Mouse (Mus musculus): ENCODE measurements around the gene Hoxb8.

Hoxb8 gene

DNA sequence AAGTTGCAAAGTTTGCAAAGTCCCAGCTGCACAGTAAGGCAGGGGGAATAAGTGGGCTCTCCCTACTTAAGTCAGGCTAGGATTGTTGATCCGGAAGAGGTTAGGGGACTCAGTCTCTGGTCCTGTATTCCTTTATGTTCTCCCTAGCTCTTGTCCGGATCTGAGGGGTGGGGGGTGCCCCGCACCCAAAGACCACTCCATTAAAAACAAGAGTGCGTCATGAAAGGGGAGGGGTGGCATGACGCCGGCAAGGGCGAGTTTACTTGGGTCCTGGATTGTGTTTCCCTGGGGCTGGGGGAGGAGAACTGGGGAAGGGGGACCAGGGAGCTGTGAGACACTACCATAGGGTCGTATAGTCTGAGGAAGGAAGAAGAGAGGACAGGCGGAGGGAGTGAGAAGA lies 18.1 kb downstream of the Hoxb8 start:
- no peak for DNase-seq (ENCODE audit: low read depth)

DNA sequence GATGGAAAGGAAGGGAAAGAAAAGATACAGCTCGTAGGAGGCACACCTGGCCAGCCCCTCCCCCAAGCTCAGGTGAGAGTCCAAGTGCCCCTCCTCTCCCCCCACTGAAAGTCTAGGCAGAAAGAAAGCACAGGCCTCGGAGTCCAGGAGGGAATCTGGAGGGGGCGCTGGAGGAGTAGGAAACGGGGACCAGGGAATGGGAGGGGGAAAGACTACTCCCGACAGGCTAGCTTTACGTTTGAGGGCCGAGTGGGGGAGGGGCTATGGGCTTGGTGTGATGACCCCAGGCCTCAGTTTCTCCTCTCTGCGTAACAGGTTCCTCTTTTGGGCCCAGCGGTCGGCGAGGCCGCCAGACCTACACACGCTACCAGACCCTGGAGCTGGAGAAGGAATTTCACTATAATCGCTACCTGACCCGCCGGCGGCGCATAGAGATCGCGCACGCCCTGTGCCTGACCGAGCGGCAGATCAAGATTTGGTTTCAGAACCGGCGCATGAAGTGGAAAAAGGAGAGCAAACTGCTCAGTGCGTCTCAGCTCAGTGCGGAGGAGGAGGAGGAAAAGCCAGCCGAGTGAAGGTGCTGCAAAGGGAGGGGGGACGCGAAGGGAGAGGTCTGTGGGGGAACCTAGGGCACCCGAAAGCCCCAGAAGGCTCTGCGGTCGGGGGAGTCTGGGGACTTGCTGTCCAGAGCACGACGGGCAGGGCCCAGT lies 18.8 kb downstream of the Hoxb8 start:
- DNase-seq (ENCODE audit: low read depth), result no peak

DNA sequence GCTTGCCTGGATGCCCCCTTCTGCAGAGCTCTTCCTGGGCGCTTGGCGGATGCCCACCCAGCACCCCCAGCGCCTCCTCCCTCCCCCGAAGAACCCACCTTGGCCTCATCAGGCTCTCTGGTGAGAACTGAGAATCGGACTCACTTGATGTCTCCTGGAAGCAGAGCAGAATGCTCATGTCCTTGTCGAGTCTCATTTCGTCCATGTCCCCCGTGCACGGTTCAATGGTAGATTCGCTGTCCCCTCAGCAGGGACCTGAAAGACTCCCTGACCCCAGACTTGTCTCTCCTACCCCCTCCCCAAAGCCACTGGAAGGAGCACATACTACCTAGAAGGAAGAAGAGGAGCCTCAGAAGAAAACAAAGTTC lies 19.3 kb downstream of the Hoxb8 start:
- no peak for DNase-seq (ENCODE audit: low read depth)

GRCm38 (mm10) chr11:96301837-96302236 lies 20.1 kb downstream of the Hoxb8 start:
- no peak for DNase-seq (ENCODE audit: low read depth)

DNA sequence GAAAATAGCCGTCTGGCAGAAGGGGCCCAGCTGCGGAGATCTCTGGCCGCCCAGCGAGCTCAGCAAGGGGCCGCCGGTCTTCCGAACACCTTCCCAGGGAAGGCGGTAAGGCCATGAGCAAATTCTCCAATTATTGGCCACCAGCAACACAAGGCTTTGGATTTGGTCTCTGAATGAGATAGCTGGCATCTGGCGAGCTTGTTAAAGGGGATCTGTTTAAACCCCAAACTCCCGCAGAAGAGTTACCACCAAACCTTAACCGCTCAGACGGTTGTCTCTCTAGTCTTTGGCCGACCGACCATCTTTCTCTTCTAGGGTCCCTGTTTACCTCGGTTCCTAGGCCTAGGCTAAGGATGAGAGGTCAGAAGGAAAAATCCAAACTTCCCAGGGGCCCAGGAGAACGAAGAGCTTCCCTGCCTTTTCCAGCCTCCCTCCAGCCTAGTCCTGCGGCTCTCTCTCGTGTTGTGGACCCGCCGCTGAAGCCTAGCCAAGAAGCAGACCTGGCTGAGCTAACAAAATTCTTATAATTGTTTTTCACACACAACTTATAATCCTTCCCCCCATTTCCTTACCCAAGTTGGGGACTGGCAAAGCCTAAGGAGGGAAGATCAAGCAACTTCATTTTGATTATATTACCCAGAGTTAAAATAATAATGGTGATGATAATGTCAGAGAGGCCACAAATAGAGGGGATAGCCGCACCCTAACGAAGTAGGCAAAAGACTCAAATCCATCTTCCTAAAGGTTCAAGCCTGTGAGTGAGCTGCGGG lies 20.9 kb downstream of the Hoxb8 start:
- no peak for DNase-seq (ENCODE audit: low read depth)

DNA sequence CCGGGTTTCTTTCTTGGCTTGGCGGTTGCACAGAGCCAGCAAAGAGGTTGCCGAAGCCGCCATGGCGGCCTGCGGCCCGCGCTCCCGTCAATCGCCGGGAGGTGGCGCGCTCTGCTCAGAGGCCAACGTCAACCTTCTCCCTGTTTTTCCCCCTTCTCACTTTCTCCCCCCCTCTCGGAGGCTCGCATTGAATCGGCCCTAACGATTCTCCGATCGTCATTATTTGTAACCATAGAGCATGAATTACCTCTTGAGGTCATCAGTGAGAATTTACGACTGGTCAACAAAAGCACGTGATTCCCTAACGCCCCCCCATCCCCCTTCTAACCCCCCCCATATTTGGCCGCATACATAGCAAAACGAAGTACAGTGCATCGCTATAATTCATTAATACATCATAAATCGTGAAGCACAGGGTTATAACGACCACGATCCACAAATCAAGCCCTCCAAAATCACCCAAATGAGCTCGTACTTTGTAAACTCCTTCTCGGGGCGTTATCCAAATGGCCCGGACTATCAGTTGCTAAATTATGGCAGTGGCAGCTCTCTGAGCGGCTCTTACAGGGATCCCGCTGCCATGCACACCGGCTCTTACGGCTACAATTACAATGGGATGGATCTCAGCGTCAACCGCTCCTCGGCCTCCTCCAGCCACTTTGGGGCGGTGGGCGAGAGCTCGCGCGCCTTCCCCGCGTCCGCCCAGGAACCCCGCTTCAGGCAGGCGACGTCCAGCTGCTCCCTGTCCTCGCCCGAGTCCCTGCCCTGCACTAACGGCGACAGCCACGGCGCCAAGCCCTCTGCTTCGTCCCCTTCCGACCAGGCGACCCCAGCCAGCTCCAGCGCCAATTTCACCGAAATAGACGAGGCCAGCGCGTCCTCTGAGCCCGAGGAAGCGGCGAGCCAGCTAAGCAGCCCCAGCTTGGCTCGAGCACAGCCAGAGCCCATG lies 21.7 kb downstream of the Hoxb8 start, which contains the start of gene Hoxb5:
Hoxb5 (plus strand) TSS at position 186 of the 949 bp plus-strand sequence.
- peak; percentile 19 for DNase-seq (ENCODE audit: low read depth)

DNA sequence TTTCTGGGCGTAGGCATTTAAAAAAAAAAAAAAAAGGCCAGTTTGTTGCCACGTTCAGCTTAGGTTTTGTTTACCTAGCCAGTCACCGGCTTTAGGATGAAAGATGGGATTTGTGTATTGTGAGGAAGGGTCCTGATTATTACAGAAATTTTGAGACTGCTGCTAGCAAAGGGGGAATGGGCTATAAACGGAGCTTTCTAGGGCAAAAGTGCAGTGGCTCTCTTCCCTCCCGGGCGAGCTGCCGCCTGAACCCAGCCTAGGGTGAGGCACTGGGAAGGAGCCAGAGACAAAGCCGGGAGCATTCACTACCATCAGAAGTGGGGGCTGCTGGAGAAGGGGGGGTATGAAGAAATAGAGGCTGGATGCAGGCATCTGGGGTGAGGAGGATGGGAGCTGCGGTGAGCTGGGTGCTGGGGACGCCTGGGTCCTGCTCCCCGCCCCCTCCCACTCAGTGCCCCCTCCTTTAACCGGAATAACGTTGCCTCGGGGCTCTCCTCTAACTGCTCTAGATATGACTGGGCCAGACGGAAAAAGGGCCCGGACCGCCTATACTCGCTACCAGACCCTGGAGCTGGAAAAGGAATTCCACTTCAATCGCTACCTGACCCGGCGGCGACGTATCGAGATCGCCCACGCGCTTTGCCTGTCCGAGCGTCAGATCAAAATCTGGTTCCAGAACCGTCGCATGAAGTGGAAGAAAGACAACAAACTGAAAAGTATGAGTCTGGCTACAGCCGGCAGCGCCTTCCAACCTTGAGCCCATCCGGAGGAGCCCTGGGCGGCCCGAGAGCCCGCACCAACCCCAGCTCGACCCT lies 22.9 kb downstream of the Hoxb8 start:
- no peak for DNase-seq (ENCODE audit: low read depth)

GRCm38 (mm10) chr11:96305505-96306182 lies 23.9 kb downstream of the Hoxb8 start:
- DNase-seq (ENCODE audit: low read depth), result no peak

GRCm38 (mm10) chr11:96306183-96306907 lies 24.6 kb downstream of the Hoxb8 start:
- DNase-seq (ENCODE audit: low read depth), result no peak

- no peak for DNase-seq (ENCODE audit: low read depth)
Measured at GRCm38 (mm10) chr11:96306908-96307269, 25.2 kb downstream of the Hoxb8 start.

DNA sequence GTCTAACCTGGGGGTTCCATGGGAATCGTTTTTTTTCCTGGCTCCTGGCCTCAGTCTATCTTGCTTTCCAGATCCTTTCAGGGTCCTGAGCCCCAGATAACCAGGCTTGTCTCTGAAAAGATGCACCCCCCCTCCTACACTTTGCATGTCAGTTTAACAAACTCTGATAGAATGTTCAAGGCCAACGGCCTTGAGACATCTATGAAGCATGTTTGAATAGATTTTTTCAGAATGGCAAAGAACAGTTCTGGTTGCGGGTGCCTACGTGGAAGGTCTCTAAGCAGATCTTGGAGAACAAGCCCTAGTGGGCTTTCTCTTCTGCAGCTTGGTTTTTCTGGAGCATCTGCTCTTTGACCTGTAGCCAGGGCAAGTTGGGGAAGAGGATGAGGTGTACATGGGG lies 27.1 kb downstream of the Hoxb8 start:
- no peak for DNase-seq (ENCODE audit: low read depth)

DNA sequence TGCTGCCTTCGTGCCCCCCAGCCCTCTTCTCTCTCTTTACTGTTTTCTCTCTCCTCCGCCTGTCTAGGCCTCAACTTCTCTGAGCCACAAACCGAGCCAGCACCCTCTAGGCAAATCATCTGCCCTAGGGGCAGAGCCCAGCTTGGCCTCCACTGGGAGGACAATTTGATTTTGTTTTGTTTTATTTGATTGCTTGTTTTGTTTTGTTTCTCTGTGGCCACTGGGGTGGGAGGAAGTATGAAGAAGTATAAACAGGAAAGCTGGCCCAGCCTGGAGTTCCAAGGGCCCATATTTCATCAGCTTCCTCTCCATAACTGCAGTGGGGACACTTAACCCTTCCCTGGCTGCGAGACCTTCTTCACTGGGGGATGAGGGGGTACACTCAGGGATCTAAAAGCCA lies 27.6 kb downstream of the Hoxb8 start:
- DNase-seq (ENCODE audit: low read depth), result no peak

GRCm38 (mm10) chr11:96310183-96310938 lies 28.7 kb downstream of the Hoxb8 start:
- no peak for DNase-seq (ENCODE audit: low read depth)

- no peak for DNase-seq (ENCODE audit: low read depth)
Measured at GRCm38 (mm10) chr11:96311097-96311496, 29.4 kb downstream of the Hoxb8 start.

- DNase-seq (ENCODE audit: low read depth), result no peak
Measured at GRCm38 (mm10) chr11:96311520-96312417, 30.1 kb downstream of the Hoxb8 start.

- no peak for DNase-seq (ENCODE audit: low read depth)
Measured at GRCm38 (mm10) chr11:96313134-96313533, 31.4 kb downstream of the Hoxb8 start.

- DNase-seq (ENCODE audit: low read depth), result no peak
Measured at GRCm38 (mm10) chr11:96313806-96314428, 32.2 kb downstream of the Hoxb8 start.
